Mouse (Mus musculus): ENCODE results near the gene Atraid. TPM values are rescaled to one million over a fixed set of nuclear protein-coding genes. Genes with fewer than 3 reads are reported as not detected.
"Not testable (repeated sequence)": the region's sequence is repeated elsewhere in the genome, so short reads cannot be mapped to it uniquely, and the experiment has no call there.

The Atraid gene
- total and polyA plus RNA-seq, 2 experiments from 2014 or later: 152 to 243 TPM

- no peaks in the 10 kb centered on the region for H3K36me3 ChIP-seq (ENCODE audit: insufficient read depth)
- no peak overlapping the region for H3K9ac ChIP-seq
- H3K4me1 ChIP-seq (ENCODE audit: insufficient read depth): no peaks in the 10 kb centered on the region
- TF ChIP-seq CTCF (IDR thresholded peaks at IDR 0.05; ENCODE audit: low read depth): no peak
- H3K4me2 ChIP-seq (ENCODE audit: low read depth): no peak overlapping the region
- no peak overlapping the region for H3K27ac ChIP-seq (ENCODE audit: low read depth, low read length)
- H3K9me3 ChIP-seq (ENCODE audit: low read length): no peaks in the 10 kb centered on the region
- WGBS: 81% methylated on average over 2 of the region's 2 CpGs
- no peak for ATAC-seq
- H3K27me3 ChIP-seq (ENCODE audit: insufficient read depth, low read length): no peaks in the 10 kb centered on the region
- H3K4me3 ChIP-seq (ENCODE audit: low read depth, low read length): no peak overlapping the region
- DNase-seq: no peak
Observed at GRCm38 (mm10) chr5:31015913-31016312, 32.2 kb upstream of the Atraid start.

- 90% methylated on average over 4 of the region's 5 CpGs for whole genome bisulfite sequencing
- H3K9ac ChIP-seq; H3K36me3 ChIP-seq (ENCODE audit: insufficient read depth); H3K27me3 ChIP-seq (ENCODE audit: insufficient read depth, low read length); ATAC-seq; H3K27ac ChIP-seq (ENCODE audit: low read depth, low read length); DNase-seq; H3K4me1 ChIP-seq (ENCODE audit: insufficient read depth); H3K9me3 ChIP-seq (ENCODE audit: low read length); H3K4me2 ChIP-seq (ENCODE audit: low read depth); H3K4me3 ChIP-seq (ENCODE audit: low read depth, low read length): not testable (repeated sequence)
Observed at GRCm38 (mm10) chr5:31021790-31022189, 26.3 kb upstream of the Atraid start.

DNA sequence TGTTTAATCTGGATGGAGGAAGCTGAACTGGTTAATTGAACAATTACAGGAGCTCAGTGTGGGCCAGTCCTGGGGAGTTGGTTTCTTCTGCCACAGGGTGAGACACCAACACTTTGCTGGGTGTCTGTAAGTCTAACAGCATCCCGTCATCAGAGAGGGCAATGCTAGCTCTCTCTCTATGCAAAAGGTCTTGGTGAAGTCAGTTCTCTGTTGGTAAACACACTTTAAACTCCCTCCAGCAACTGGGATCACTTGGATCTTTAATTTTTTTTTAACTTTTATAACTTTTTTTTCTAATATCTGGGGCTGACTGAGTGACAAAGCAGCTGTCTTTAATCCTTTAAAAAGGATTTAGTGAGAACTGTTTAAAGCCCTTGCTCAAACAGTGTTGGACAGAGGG lies 25.4 kb upstream of the Atraid start:
- TF ChIP-seq CTCF (IDR thresholded peaks at IDR 0.05; ENCODE audit: low read depth): no peak
- no peaks in the 10 kb centered on the region for H3K9me3 ChIP-seq (ENCODE audit: low read length)
- WGBS: 30% methylated on average over 1 of the region's 1 CpGs

GRCm38 (mm10) chr5:31023254-31023653 lies 24.9 kb upstream of the Atraid start:
- Histone ChIP-seq H3K4me3 (ENCODE audit: low read depth, low read length) (no peak overlapping the region), H3K27ac (ENCODE audit: low read depth, low read length) (no peak overlapping the region), H3K4me1 (ENCODE audit: insufficient read depth) (no peaks in the 10 kb centered on the region), H3K36me3 (ENCODE audit: insufficient read depth) (no peaks in the 10 kb centered on the region), H3K4me2 (ENCODE audit: low read depth) (no peak overlapping the region), H3K27me3 (ENCODE audit: insufficient read depth, low read length) (no peaks in the 10 kb centered on the region), H3K9ac (no peak overlapping the region), H3K9me3 (ENCODE audit: low read length) (no peaks in the 10 kb centered on the region)
- DNase-seq (no peak), ATAC-seq (no peak)
- no peak for TF ChIP-seq CTCF (IDR thresholded peaks at IDR 0.05; ENCODE audit: low read depth)
- WGBS: 1% methylated on average over 4 of the region's 4 CpGs

More for the DNA sequence above, 25.4 kb upstream of the Atraid start:
- no peak for ATAC-seq
- H3K4me1 ChIP-seq (ENCODE audit: insufficient read depth): no peaks in the 10 kb centered on the region
- H3K36me3 ChIP-seq (ENCODE audit: insufficient read depth): no peaks in the 10 kb centered on the region
- DNase-seq: no peak
- no peaks in the 10 kb centered on the region for H3K27me3 ChIP-seq (ENCODE audit: insufficient read depth, low read length)
- no peak overlapping the region for H3K27ac ChIP-seq (ENCODE audit: low read depth, low read length)
- H3K4me3 ChIP-seq (ENCODE audit: low read depth, low read length): no peak overlapping the region
- H3K9ac ChIP-seq: no peak overlapping the region
- no peak overlapping the region for H3K4me2 ChIP-seq (ENCODE audit: low read depth)

DNA sequence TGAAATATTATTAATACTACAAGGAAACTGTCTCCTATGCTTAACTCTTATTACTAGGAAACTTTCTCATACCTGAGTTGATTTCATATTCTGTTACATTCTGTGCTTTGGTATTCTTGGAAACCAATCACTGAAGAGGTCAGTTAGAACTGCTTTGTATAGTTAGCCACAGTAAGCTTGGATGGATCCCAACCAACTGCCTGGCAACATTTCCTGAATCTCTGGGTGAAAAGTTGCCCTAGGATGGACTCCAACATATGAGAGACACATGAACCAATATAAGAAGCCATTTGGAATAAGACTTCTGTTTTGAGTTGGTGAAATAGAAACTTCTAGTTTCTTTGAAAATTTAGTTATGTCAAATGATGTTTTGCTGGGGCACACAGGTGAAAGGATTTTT lies 23.5 kb upstream of the Atraid start:
- H3K4me1 ChIP-seq (ENCODE audit: insufficient read depth): no peaks in the 10 kb centered on the region
- H3K9me3 ChIP-seq (ENCODE audit: low read length): no peaks in the 10 kb centered on the region
- H3K27ac ChIP-seq (ENCODE audit: low read depth, low read length): no peak overlapping the region
- ATAC-seq: no peak
- H3K4me3 ChIP-seq (ENCODE audit: low read depth, low read length): no peak overlapping the region
- H3K4me2 ChIP-seq (ENCODE audit: low read depth): no peak overlapping the region
- no peaks in the 10 kb centered on the region for H3K36me3 ChIP-seq (ENCODE audit: insufficient read depth)
- no peaks in the 10 kb centered on the region for H3K27me3 ChIP-seq (ENCODE audit: insufficient read depth, low read length)
- no peak overlapping the region for H3K9ac ChIP-seq
- TF ChIP-seq CTCF (IDR thresholded peaks at IDR 0.05; ENCODE audit: low read depth): no peak
- no peak for DNase-seq

GRCm38 (mm10) chr5:31030926-31031325 lies 17.2 kb upstream of the Atraid start:
- ATAC-seq: no peak
- H3K4me3 ChIP-seq (ENCODE audit: low read depth, low read length): no peak overlapping the region
- H3K4me1 ChIP-seq (ENCODE audit: insufficient read depth): no peaks in the 10 kb centered on the region
- no peak overlapping the region for H3K27ac ChIP-seq (ENCODE audit: low read depth, low read length)
- no peaks in the 10 kb centered on the region for H3K9me3 ChIP-seq (ENCODE audit: low read length)
- H3K4me2 ChIP-seq (ENCODE audit: low read depth): no peak overlapping the region
- H3K9ac ChIP-seq: no peak overlapping the region
- H3K27me3 ChIP-seq (ENCODE audit: insufficient read depth, low read length): no peaks in the 10 kb centered on the region
- H3K36me3 ChIP-seq (ENCODE audit: insufficient read depth): peaks cover 7% of the 10 kb centered on the region
- WGBS: 91% methylated on average over 4 of the region's 4 CpGs
- DNase-seq: no peak
- no peak for TF ChIP-seq CTCF (IDR thresholded peaks at IDR 0.05; ENCODE audit: low read depth)

DNA sequence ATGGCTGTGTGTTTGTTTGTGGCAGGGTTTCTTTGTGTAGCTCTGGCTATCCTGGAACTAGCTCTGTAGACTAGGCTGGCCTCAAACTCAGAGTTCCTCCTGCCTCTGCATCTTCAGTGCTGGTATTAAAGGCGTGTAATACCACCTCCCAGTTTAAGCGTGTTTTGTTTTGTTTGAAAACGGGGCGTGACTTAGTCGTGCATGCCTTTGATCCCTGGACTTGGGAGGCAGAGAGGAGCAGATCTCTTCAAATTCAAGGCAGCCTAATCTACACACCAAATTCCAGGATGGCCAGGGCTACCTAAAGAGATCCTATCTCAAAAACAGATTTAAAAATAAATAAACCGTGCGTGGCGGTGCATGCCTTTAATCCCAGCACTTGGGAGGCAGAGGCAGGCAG lies 16.6 kb upstream of the Atraid start:
- Histone ChIP-seq H3K27me3 (ENCODE audit: insufficient read depth, low read length) (no peaks in the 10 kb centered on the region), H3K9me3 (ENCODE audit: low read length) (no peaks in the 10 kb centered on the region), H3K4me1 (ENCODE audit: insufficient read depth) (no peaks in the 10 kb centered on the region), H3K4me2 (ENCODE audit: low read depth) (no peak overlapping the region), H3K27ac (ENCODE audit: low read depth, low read length) (no peak overlapping the region), H3K4me3 (ENCODE audit: low read depth, low read length) (no peak overlapping the region), H3K9ac (no peak overlapping the region), H3K36me3 (ENCODE audit: insufficient read depth) (peaks cover 13% of the 10 kb centered on the region)
- ATAC-seq (no peak), DNase-seq (no peak)
- WGBS: 88% methylated on average over 8 of the region's 8 CpGs
- TF ChIP-seq CTCF (IDR thresholded peaks at IDR 0.05; ENCODE audit: low read depth): no peak

DNA sequence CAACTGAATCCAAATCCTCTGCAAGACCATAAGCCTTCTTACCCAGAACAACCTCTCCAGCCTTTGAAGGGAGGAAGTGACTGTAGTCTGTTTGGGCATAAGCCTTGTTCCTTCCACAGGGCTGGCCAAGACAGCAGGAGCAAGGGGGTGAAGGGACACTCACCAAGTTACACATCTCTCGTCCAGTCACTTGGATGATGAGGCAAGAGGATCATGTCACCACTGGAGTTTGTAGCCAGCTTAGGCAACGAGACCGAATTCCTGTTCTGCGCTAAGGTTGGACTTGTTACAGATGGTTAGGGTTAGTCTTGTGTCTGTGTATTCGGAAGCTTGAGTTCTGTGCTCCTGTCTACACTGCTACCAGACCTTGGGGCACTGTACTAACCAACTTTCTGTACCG lies 13.4 kb upstream of the Atraid start:
- Histone ChIP-seq H3K36me3 (ENCODE audit: insufficient read depth) (peaks cover 37% of the 10 kb centered on the region), H3K27me3 (ENCODE audit: insufficient read depth, low read length) (no peaks in the 10 kb centered on the region), H3K9me3 (ENCODE audit: low read length) (no peaks in the 10 kb centered on the region), H3K4me1 (ENCODE audit: insufficient read depth) (no peaks in the 10 kb centered on the region), H3K9ac (no peak overlapping the region), H3K27ac (ENCODE audit: low read depth, low read length) (no peak overlapping the region), H3K4me2 (ENCODE audit: low read depth) (no peak overlapping the region), H3K4me3 (ENCODE audit: low read depth, low read length) (no peak overlapping the region)
- no peak for TF ChIP-seq CTCF (IDR thresholded peaks at IDR 0.05; ENCODE audit: low read depth)
- DNase-seq: no peak
- 92% methylated on average over 6 of the region's 6 CpGs for WGBS
- no peak for ATAC-seq

- not testable (repeated sequence) for H3K4me3 ChIP-seq (ENCODE audit: low read depth, low read length); H3K27me3 ChIP-seq (ENCODE audit: insufficient read depth, low read length); ATAC-seq; H3K9ac ChIP-seq; H3K9me3 ChIP-seq (ENCODE audit: low read length); H3K4me1 ChIP-seq (ENCODE audit: insufficient read depth); DNase-seq; H3K4me2 ChIP-seq (ENCODE audit: low read depth); H3K27ac ChIP-seq (ENCODE audit: low read depth, low read length)
- 93% methylated on average over 11 of the region's 11 CpGs for WGBS
- peaks cover 48% of the 10 kb centered on the region for H3K36me3 ChIP-seq (ENCODE audit: insufficient read depth)
Observed at GRCm38 (mm10) chr5:31036556-31036955, 11.6 kb upstream of the Atraid start.

All from forebrain, postnatal 0 days (tissue).